17 mouse cellular contexts compared by ENCODE assay signal in the genomic region with DNA sequence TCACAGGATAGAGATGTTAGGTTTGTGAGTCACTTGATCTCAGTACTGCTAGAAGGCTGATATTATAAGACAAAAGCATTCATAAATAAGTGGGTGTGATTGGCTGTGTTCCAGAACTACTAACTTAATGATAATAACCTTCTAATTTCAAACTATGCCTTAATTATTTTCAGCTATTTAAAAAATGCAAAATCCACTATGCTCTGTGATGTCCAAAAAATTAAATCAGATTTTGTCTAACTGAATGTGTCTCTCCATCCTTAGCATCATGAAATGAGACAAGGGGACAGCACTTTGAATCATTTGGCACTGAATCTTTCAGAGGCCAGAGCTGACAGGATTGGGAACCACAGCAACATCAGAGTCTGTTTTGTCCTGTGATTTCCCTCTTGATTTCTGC.
"Had no signal": no experiment of that assay in that cellular context is flagged by ENCODE, and none has a peak within 500 bp of the region (broad histone marks: within the 10 kb centered on the region; RNA-seq: fewer than 3 reads in every experiment).

No protein-coding gene starts in this region.

- ATAC-seq: midbrain, embryonic 15.5 days had no signal

- H3K4me3 ChIP-seq: lung, embryonic 15.5 days; midbrain, embryonic 10.5 days; midbrain, embryonic 12.5 days; midbrain, embryonic 15.5 days; myocyte; neural tube, embryonic 13.5 days; neural tube, embryonic 15.5 days; stomach, embryonic 15.5 days had no signal

- H3K4me1 ChIP-seq: lung, embryonic 15.5 days; midbrain, embryonic 12.5 days; stomach, embryonic 15.5 days had no signal

- H3K4me2 ChIP-seq: lung, embryonic 15.5 days; midbrain, embryonic 12.5 days; midbrain, embryonic 15.5 days; neural tube, embryonic 13.5 days; neural tube, embryonic 15.5 days; stomach, embryonic 15.5 days had no signal

- H3K27ac ChIP-seq: liver, embryonic 14.5 days; lung, embryonic 15.5 days; midbrain, embryonic 10.5 days; midbrain, embryonic 12.5 days; midbrain, embryonic 15.5 days; neural tube, embryonic 13.5 days; neural tube, embryonic 15.5 days; stomach, embryonic 15.5 days; stomach, postnatal 0 days had no signal

- H3K36me3 ChIP-seq: lung, embryonic 15.5 days; midbrain, embryonic 10.5 days; midbrain, embryonic 12.5 days; midbrain, embryonic 15.5 days; neural tube, embryonic 13.5 days; neural tube, embryonic 15.5 days; stomach, embryonic 15.5 days had no signal

- H3K9me3 ChIP-seq: lung, embryonic 15.5 days; midbrain, embryonic 10.5 days; midbrain, embryonic 12.5 days; midbrain, embryonic 15.5 days; neural tube, embryonic 13.5 days; neural tube, embryonic 15.5 days; stomach, embryonic 15.5 days had no signal

- DNase-seq: lung, adult 18-20 months; lung, postnatal 10 days; lung, postnatal 4 days; right cerebral cortex, postnatal 14 days; thymus, adult 2 months; thymus, postnatal 25 days; thymus, postnatal 4 days had no signal

- H3K9ac ChIP-seq: liver, embryonic 14.5 days; lung, embryonic 15.5 days; midbrain, embryonic 12.5 days; midbrain, embryonic 15.5 days; neural tube, embryonic 13.5 days; neural tube, embryonic 15.5 days; stomach, embryonic 15.5 days had no signal

- H3K27me3 ChIP-seq: lung, embryonic 15.5 days; midbrain, embryonic 12.5 days; midbrain, embryonic 15.5 days; neural tube, embryonic 13.5 days; neural tube, embryonic 15.5 days; stomach, embryonic 15.5 days had no signal
